Mouse (Mus musculus): Measurements from ENCODE around the gene Fnip2. TPM values are rescaled to one million over a fixed set of nuclear protein-coding genes. Genes with fewer than 3 reads are reported as not detected.
A peak's percentile ranks its signal among the peaks of the same experiment; 100 is the strongest.

Fnip2 gene
- total and polyA plus RNA-seq, 3 experiments, result 0.21 to 0.71 (median 0.31) TPM

- dilution Hi-C loops (cut with MboI; ENCODE audit: extremely low pct_ligation_motif_present, extremely low pct_unique_long_range_greater_than_20kb, low sequenced_read_pairs), result no loop called here
- H3K4me1 ChIP-seq (ENCODE audit: control insufficient read depth in 1 of 2, insufficient read depth in 2 of 2), result no peaks in the 10 kb centered on the region
- H3K27me3 ChIP-seq (replicated peaks), result no peaks in the 10 kb centered on the region
- H3K79me2 ChIP-seq (replicated peaks; ENCODE audit: control insufficient read depth, extremely low read depth, insufficient read depth, poor library complexity, severe bottlenecking), result no peaks in the 10 kb centered on the region
- no peak overlapping the region for H3K27ac ChIP-seq (ENCODE audit: insufficient read depth, low read depth)
- no peak overlapping the region for H3K4me2 ChIP-seq (ENCODE audit: insufficient read depth, low read depth, poor library complexity, severe bottlenecking)
- no peak overlapping the region for H3K4me3 ChIP-seq (replicated peaks in 1 of 3; ENCODE audit: low read depth in 2 of 3, low read length in 2 of 3, poor library complexity in 1 of 3)
- no peak overlapping the region for H3K9ac ChIP-seq (ENCODE audit: insufficient read depth, low read depth)
- DNase-seq (ENCODE audit: extremely low read depth), result no peak
- in situ Hi-C loops (cut with MboI; ENCODE audit: low pct_ligation_motif_present, low pct_unique_long_range_greater_than_20kb, low sequenced_read_pairs), result no loop called here
- H3K36me3 ChIP-seq (replicated peaks in 1 of 2; ENCODE audit: control insufficient read depth in 1 of 2, insufficient read depth in 1 of 2, low read length in 1 of 2), result no peaks in the 10 kb centered on the region
- TF ChIP-seq JUND (conservative IDR thresholded peaks at IDR 0.05; ENCODE audit: low read depth, low read length), result no peak
- no peak for TF ChIP-seq NELFE (IDR thresholded peaks at IDR 0.05; ENCODE audit: low read depth, low read length)
- TF ChIP-seq ZMIZ1 (IDR thresholded peaks at IDR 0.05; ENCODE audit: low read depth, low read length), result no peak
- TF ChIP-seq ZKSCAN1 (IDR thresholded peaks at IDR 0.05; ENCODE audit: borderline replicate concordance, low read depth, low read length), result no peak
- TF ChIP-seq RCOR1 (conservative IDR thresholded peaks at IDR 0.05; ENCODE audit: low read depth, low read length), result no peak
- no peak for TF ChIP-seq IRF4 (IDR thresholded peaks at IDR 0.05; ENCODE audit: low read depth, low read length)
- no peak for TF ChIP-seq NRF1 (IDR thresholded peaks at IDR 0.05; ENCODE audit: low read depth, low read length)
- TF ChIP-seq TCF12 (IDR thresholded peaks at IDR 0.05; ENCODE audit: low read depth, low read length), result no peak
- TF ChIP-seq CTCF (conservative IDR thresholded peaks at IDR 0.05 in 1 of 2, IDR thresholded peaks at IDR 0.05 in 1 of 2; ENCODE audit: low read depth in 2 of 2, low read length in 2 of 2), result peak in 1 of 2 experiments; percentile 19; a peak in 1 of 4 replicates
- TF ChIP-seq SIN3A (IDR thresholded peaks at IDR 0.05; ENCODE audit: low read length), result no peak
- TF ChIP-seq USF2 (conservative IDR thresholded peaks at IDR 0.05; ENCODE audit: low read depth, low read length), result no peak
- no peak for TF ChIP-seq GABPA (IDR thresholded peaks at IDR 0.05; ENCODE audit: insufficient replicate concordance, low read depth, low read length)
- no peak for TF ChIP-seq ZC3H11A (IDR thresholded peaks at IDR 0.05; ENCODE audit: low read depth, low read length)
- TF ChIP-seq MAZ (IDR thresholded peaks at IDR 0.05; ENCODE audit: low read depth, low read length), result no peak
- no peak for TF ChIP-seq MEF2A (IDR thresholded peaks at IDR 0.05; ENCODE audit: borderline replicate concordance, low read depth, low read length)
- no peak for TF ChIP-seq JUN (IDR thresholded peaks at IDR 0.05; ENCODE audit: insufficient read depth, low read depth, low read length)
- peak; percentile 30 for TF ChIP-seq RAD21 (IDR thresholded peaks at IDR 0.05; ENCODE audit: low read depth, low read length)
- peak; percentile 7; the same call in 1 of the 2 replicates for TF ChIP-seq SMC3 (IDR thresholded peaks at IDR 0.05; ENCODE audit: low read depth, low read length)
- TF ChIP-seq EP300 (IDR thresholded peaks at IDR 0.05; ENCODE audit: low read length), result no peak
- no peaks in the 10 kb centered on the region for H3K9me3 ChIP-seq (replicated peaks; ENCODE audit: low read length)
Measured at GRCm38 (mm10) chr3:79495151-79495550, 72.4 kb downstream of the Fnip2 start.

GRCm38 (mm10) chr3:79494028-79494427 lies 73.6 kb downstream of the Fnip2 start:
- H3K79me2 ChIP-seq (replicated peaks; ENCODE audit: control insufficient read depth, extremely low read depth, insufficient read depth, poor library complexity, severe bottlenecking), result no peaks in the 10 kb centered on the region
- H3K4me2 ChIP-seq (ENCODE audit: insufficient read depth, low read depth, poor library complexity, severe bottlenecking), result no peak overlapping the region
- H3K4me3 ChIP-seq (replicated peaks in 1 of 3; ENCODE audit: low read depth in 2 of 3, low read length in 2 of 3, poor library complexity in 1 of 3), result no peak overlapping the region
- H3K27ac ChIP-seq (ENCODE audit: insufficient read depth, low read depth), result no peak overlapping the region
- TF ChIP-seq KAT2A (IDR thresholded peaks at IDR 0.05; ENCODE audit: insufficient replicate concordance, low read length) (no peak), E2F4 (IDR thresholded peaks at IDR 0.05; ENCODE audit: insufficient replicate concordance, low read depth, low read length) (no peak), RCOR1 (conservative IDR thresholded peaks at IDR 0.05; ENCODE audit: low read depth, low read length) (no peak), HCFC1 (IDR thresholded peaks at IDR 0.05; ENCODE audit: low read depth, low read length) (no peak), USF1 (IDR thresholded peaks at IDR 0.05; ENCODE audit: low read depth, low read length) (no peak), SMC3 (IDR thresholded peaks at IDR 0.05; ENCODE audit: low read depth, low read length) (no peak), CHD2 (IDR thresholded peaks at IDR 0.05; ENCODE audit: low read length) (no peak), MYC (IDR thresholded peaks at IDR 0.05; ENCODE audit: low read depth, low read length) (no peak), CHD1 (IDR thresholded peaks at IDR 0.05; ENCODE audit: low read depth, low read length) (no peak), USF2 (conservative IDR thresholded peaks at IDR 0.05; ENCODE audit: low read depth, low read length) (no peak), PAX5 (IDR thresholded peaks at IDR 0.05; ENCODE audit: low read length) (no peak)
- H3K9ac ChIP-seq (ENCODE audit: insufficient read depth, low read depth), result no peak overlapping the region
- H3K36me3 ChIP-seq (replicated peaks in 1 of 2; ENCODE audit: control insufficient read depth in 1 of 2, insufficient read depth in 1 of 2, low read length in 1 of 2), result no peaks in the 10 kb centered on the region
- DNase-seq (ENCODE audit: extremely low read depth), result no peak
- no peaks in the 10 kb centered on the region for H3K9me3 ChIP-seq (replicated peaks; ENCODE audit: low read length)
- no peaks in the 10 kb centered on the region for H3K4me1 ChIP-seq (ENCODE audit: control insufficient read depth in 1 of 2, insufficient read depth in 2 of 2)
- H3K27me3 ChIP-seq (replicated peaks), result no peaks in the 10 kb centered on the region
- in situ Hi-C loops (cut with MboI; ENCODE audit: low pct_ligation_motif_present, low pct_unique_long_range_greater_than_20kb, low sequenced_read_pairs), result no loop called here
- dilution Hi-C loops (cut with MboI; ENCODE audit: extremely low pct_ligation_motif_present, extremely low pct_unique_long_range_greater_than_20kb, low sequenced_read_pairs), result no loop called here

All from CH12.LX (cell line).